Mouse (Mus musculus) Muller cell, postnatal 12 days (primary cell): ENCODE results near the gene Elfn1.
A peak's percentile ranks its signal among the peaks of the same experiment; 100 is the strongest.

Source experiments
- DNase-seq: peaks from one replicate; pipeline ENCODE4 v3.0.0-alpha.2; 2015; ENCODE audit errors: inconsistent ontology term

Elfn1 gene

GRCm38 (mm10) chr5:139907714-139908242, at the start of gene Elfn1:
TSS of gene Elfn1 (plus strand) at chr5:139907943.
- DNase-seq: peak; percentile 20

GRCm38 (mm10) chr5:139860328-139861104, 47.2 kb upstream of the Elfn1 start:
- peak; percentile 82 for DNase-seq

GRCm38 (mm10) chr5:139862759-139863158, 45.0 kb upstream of the Elfn1 start:
- peak; percentile 85 for DNase-seq

- DNase-seq: no peak
These were observed 36.9 kb upstream of the Elfn1 start for GRCm38 (mm10) chr5:139870886-139871285.

- DNase-seq: no peak
These were observed 36.2 kb upstream of the Elfn1 start for GRCm38 (mm10) chr5:139871526-139871925.

GRCm38 (mm10) chr5:139877563-139877962, 30.2 kb upstream of the Elfn1 start:
- no peak for DNase-seq

GRCm38 (mm10) chr5:139879694-139880093, 28.0 kb upstream of the Elfn1 start:
- no peak for DNase-seq

GRCm38 (mm10) chr5:139881161-139881560, 26.6 kb upstream of the Elfn1 start:
- DNase-seq: no peak

GRCm38 (mm10) chr5:139888624-139889023, 19.1 kb upstream of the Elfn1 start:
- DNase-seq: no peak

- DNase-seq: no peak
These were observed 18.4 kb upstream of the Elfn1 start for GRCm38 (mm10) chr5:139889370-139889769.

GRCm38 (mm10) chr5:139892326-139892994, 15.3 kb upstream of the Elfn1 start:
- no peak for DNase-seq

- DNase-seq: no peak
These were observed 14.8 kb upstream of the Elfn1 start for GRCm38 (mm10) chr5:139892995-139893345.

- no peak for DNase-seq
These were observed 13.7 kb upstream of the Elfn1 start for GRCm38 (mm10) chr5:139894025-139894508.

GRCm38 (mm10) chr5:139899044-139899443, 8.7 kb upstream of the Elfn1 start:
- DNase-seq: no peak

- DNase-seq: no peak
These were observed 2.6 kb upstream of the Elfn1 start for GRCm38 (mm10) chr5:139905121-139905520.

- no peak for DNase-seq
These were observed 1.2 kb upstream of the Elfn1 start for GRCm38 (mm10) chr5:139906507-139906906.

- peak; percentile 44 for DNase-seq
These were observed 502 bp upstream of the Elfn1 start for GRCm38 (mm10) chr5:139907241-139907640.

- DNase-seq: peak; percentile 40
These were observed 584 bp downstream of the Elfn1 start for GRCm38 (mm10) chr5:139908243-139908810.

GRCm38 (mm10) chr5:139908811-139909627, 1.3 kb downstream of the Elfn1 start:
- peak; percentile 20 for DNase-seq

- DNase-seq: peak; percentile 31
These were observed 2.2 kb downstream of the Elfn1 start for GRCm38 (mm10) chr5:139909710-139910550.
